Mouse (Mus musculus) forebrain, embryonic 12.5 days (tissue): ENCODE results near the gene Glrx5. TPM values are rescaled to one million over a fixed set of nuclear protein-coding genes. Genes with fewer than 3 reads are reported as not detected.

Experiments used
- ATAC-seq: fragments of 200-750 bp; cut with Nextera tagmentation; 2 replicates; pipeline ENCODE4 v1.8.0; 2017; ENCODE audit warnings: moderate TSS enrichment; ENCODE audit not compliant: low FRiP score
- H3K27ac ChIP-seq: fragments of 300-500 bp; sonication (generic); 2 replicates; pipeline ENCODE4 v1.5.1; 2016; ENCODE audit warnings: mild to moderate bottlenecking
- H3K27me3 ChIP-seq: fragments of 300-500 bp; sonication (generic); 2 replicates; pipeline ENCODE4 v1.6.1; 2016; ENCODE audit warnings: mild to moderate bottlenecking
- H3K36me3 ChIP-seq: fragments of 300-500 bp; sonication (generic); replicated peaks from 2 replicates; pipeline ENCODE4 v1.6.1; 2016; ENCODE audit warnings: mild to moderate bottlenecking
- H3K4me1 ChIP-seq: fragments of 300-500 bp; sonication (generic); 2 replicates; pipeline ENCODE4 v1.6.1; 2016
- H3K4me2 ChIP-seq: fragments of 300-500 bp; sonication (generic); 2 replicates; pipeline ENCODE4 v1.6.1; 2016; ENCODE audit warnings: mild to moderate bottlenecking, moderate library complexity
- H3K4me3 ChIP-seq: fragments of 300-500 bp; sonication (generic); replicated peaks from 2 replicates; pipeline ENCODE4 v1.5.1; 2016; ENCODE audit warnings: mild to moderate bottlenecking
- H3K9ac ChIP-seq: fragments of 300-500 bp; sonication (generic); 2 replicates; pipeline ENCODE4 v1.6.1; 2016; ENCODE audit warnings: mild to moderate bottlenecking
- H3K9me3 ChIP-seq: fragments of 300-500 bp; sonication (generic); 2 replicates; pipeline ENCODE4 v1.6.1; 2016
- WGBS: fragments of 180-500 bp; shearing (Covaris S2); methylation state at CpG from one replicate; pipeline ENCODE4 v1.1.7; 2016; 5-methylcytosine and 5-hydroxymethylcytosine counted together
- polyA plus RNA-seq: library from polyadenylated mRNA; unstranded; fragments of >200 nt; fragmentation: Nextera tagmentation; extraction: Ambion mirVana; gene quantifications from 2 replicates; pipeline ENCODE4 v1.2.1, GENCODE M21; 2016

Glrx5 gene
- polyA plus RNA-seq, 1 experiment from 2014 or later: 173 TPM

GRCm38 (mm10) chr12:105022776-105023175 lies 9.7 kb upstream of the Glrx5 start:
- Histone ChIP-seq H3K9ac (no peak overlapping the region), H3K27ac (no peak overlapping the region), H3K9me3 (peaks cover 16% of the 10 kb centered on the region), H3K4me3 (no peak overlapping the region), H3K36me3 (no peaks in the 10 kb centered on the region), H3K27me3 (no peaks in the 10 kb centered on the region), H3K4me1 (peaks cover 9% of the 10 kb centered on the region), H3K4me2 (no peak overlapping the region)
- 99% methylated on average over 9 of the region's 9 CpGs for WGBS
- ATAC-seq: no peak

- H3K9ac ChIP-seq: no peak overlapping the region
- H3K27ac ChIP-seq: no peak overlapping the region
- H3K36me3 ChIP-seq: peaks cover 15% of the 10 kb centered on the region
- 52% methylated on average over 8 of the region's 8 CpGs for WGBS
- no peak overlapping the region for H3K4me2 ChIP-seq
- H3K9me3 ChIP-seq: peaks cover 16% of the 10 kb centered on the region
- no peak for ATAC-seq
- H3K4me3 ChIP-seq: no peak overlapping the region
- peaks cover 1% of the 10 kb centered on the region for H3K4me1 ChIP-seq
- no peaks in the 10 kb centered on the region for H3K27me3 ChIP-seq
Measured at GRCm38 (mm10) chr12:105025271-105025946, 7.1 kb upstream of the Glrx5 start.

DNA sequence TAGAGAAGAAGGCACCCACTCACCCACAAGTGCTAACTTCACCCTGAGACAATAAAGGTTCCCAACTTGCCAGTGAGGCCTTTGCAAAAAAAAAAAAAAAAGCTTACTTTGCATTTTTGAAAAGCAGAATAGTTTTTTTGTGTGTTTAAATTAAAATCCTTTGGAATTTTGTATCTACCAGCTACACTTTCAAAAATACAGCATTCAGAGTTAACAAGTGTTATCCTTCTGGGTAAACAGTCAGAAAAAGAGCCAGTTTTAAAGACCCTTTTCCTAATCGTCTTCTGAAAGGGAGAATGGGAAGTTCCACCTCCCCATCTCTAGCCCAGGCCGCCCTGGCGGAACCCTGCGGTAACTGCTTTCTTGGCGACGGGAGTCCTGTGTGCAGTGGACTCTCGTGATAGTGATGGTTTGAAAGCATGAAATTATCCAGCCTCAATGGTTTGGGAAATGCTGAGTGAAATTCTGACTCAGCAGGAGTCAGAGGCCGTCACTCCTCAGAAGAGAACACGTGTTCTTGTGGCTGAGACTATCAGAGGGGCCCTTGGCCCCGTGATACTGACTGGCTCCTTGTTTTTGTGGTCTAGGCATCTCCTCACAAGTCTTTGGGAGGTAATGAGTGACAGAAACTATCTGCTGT lies 6.4 kb upstream of the Glrx5 start:
- Histone ChIP-seq H3K36me3 (peaks cover 15% of the 10 kb centered on the region), H3K4me3 (no peak overlapping the region), H3K9me3 (peaks cover 16% of the 10 kb centered on the region), H3K27me3 (no peaks in the 10 kb centered on the region), H3K9ac (no peak overlapping the region), H3K4me2 (no peak overlapping the region), H3K4me1 (peaks cover 8% of the 10 kb centered on the region), H3K27ac (no peak overlapping the region)
- no peak for ATAC-seq
- 62% methylated on average over 10 of the region's 10 CpGs for WGBS

GRCm38 (mm10) chr12:105027323-105027991 lies 5.0 kb upstream of the Glrx5 start:
- Histone ChIP-seq H3K27me3 (no peaks in the 10 kb centered on the region), H3K27ac (no peak overlapping the region), H3K4me1 (peaks cover 14% of the 10 kb centered on the region), H3K9ac (no peak overlapping the region), H3K36me3 (peaks cover 15% of the 10 kb centered on the region), H3K4me3 (no peak overlapping the region), H3K9me3 (peaks cover 15% of the 10 kb centered on the region), H3K4me2 (no peak overlapping the region)
- 33% methylated on average over 15 of the region's 15 CpGs for WGBS
- ATAC-seq: no peak

GRCm38 (mm10) chr12:105029890-105030289 lies 2.6 kb upstream of the Glrx5 start:
- Histone ChIP-seq H3K4me2 (no peak overlapping the region), H3K36me3 (peaks cover 15% of the 10 kb centered on the region), H3K27me3 (no peaks in the 10 kb centered on the region), H3K9ac (no peak overlapping the region), H3K4me1 (peaks cover 32% of the 10 kb centered on the region), H3K27ac (no peak overlapping the region), H3K4me3 (no peak overlapping the region), H3K9me3 (no peaks in the 10 kb centered on the region)
- ATAC-seq: no peak
- 93% methylated on average over 9 of the region's 9 CpGs for WGBS

GRCm38 (mm10) chr12:105031081-105032058 lies 1.1 kb upstream of the Glrx5 start:
- H3K27ac ChIP-seq: peak overlapping the region; percentile 56; the same call in 1 of the 2 replicates
- H3K4me2 ChIP-seq: peak overlapping the region; percentile 95
- ATAC-seq: no peak
- 7% methylated on average over 37 of the region's 37 CpGs for WGBS
- no peaks in the 10 kb centered on the region for H3K9me3 ChIP-seq
- peak overlapping the region; percentile 79 for H3K9ac ChIP-seq
- H3K27me3 ChIP-seq: no peaks in the 10 kb centered on the region
- peaks cover 42% of the 10 kb centered on the region for H3K4me1 ChIP-seq
- peak overlapping the region; percentile 73 for H3K4me3 ChIP-seq
- H3K36me3 ChIP-seq: peaks cover 15% of the 10 kb centered on the region

DNA sequence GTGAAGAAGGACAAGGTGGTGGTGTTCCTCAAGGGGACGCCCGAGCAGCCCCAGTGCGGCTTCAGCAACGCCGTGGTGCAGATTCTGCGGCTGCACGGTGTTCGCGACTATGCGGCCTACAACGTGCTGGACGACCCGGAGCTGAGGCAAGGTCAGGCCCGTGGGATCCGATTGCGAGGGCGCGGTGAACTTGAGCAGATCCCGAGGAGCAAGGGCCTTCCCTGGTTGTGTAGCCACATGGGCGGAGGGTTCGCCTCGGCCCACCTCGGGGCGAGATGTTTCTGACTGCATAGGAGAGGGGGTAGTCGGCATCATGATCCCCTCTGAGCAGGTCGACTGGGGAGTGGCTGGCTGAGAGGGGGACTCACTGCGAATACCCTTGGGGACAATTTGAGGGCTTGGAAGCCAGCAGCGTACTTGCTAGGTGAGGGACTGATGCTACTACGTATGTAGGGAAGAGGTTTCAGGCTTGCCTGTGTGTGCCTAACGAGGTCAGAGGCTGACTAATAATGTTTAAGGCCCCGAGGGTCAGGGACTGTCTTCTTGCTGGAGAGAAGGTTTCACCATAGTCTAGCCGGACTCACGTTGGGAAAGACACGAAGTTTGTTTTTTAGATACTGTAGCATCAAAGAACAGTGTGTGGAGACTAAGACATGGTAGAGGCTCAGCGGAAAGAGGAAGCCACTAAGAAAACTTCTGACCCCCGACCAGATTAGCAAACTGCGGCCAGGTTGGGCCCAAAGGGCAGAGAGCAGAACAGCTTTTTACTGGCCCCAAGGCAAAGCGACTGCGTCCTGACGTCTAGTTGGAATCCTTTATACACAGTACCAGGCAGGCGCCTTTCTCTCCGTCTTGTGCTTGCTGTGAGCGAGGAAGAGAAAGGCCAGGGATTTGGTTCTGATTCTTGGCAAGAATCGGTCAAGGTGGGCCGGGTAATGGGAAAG lies 616 bp downstream of the Glrx5 start:
- Histone ChIP-seq H3K36me3 (peaks cover 15% of the 10 kb centered on the region), H3K9ac (peak overlapping the region; percentile 75), H3K27ac (peak overlapping the region; percentile 73), H3K9me3 (no peaks in the 10 kb centered on the region), H3K4me1 (peaks cover 42% of the 10 kb centered on the region), H3K4me3 (peak overlapping the region; percentile 73), H3K27me3 (no peaks in the 10 kb centered on the region), H3K4me2 (peak overlapping the region; percentile 68)
- 4% methylated on average over 45 of the region's 45 CpGs for WGBS
- peak; percentile 59 for ATAC-seq

- no peaks in the 10 kb centered on the region for H3K27me3 ChIP-seq
- H3K36me3 ChIP-seq: peaks cover 10% of the 10 kb centered on the region
- ATAC-seq: no peak
- peak overlapping the region; percentile 75 for H3K9ac ChIP-seq
- H3K4me1 ChIP-seq: peaks cover 42% of the 10 kb centered on the region
- no peaks in the 10 kb centered on the region for H3K9me3 ChIP-seq
- no peak overlapping the region for H3K27ac ChIP-seq
- peak overlapping the region; percentile 73 for H3K4me3 ChIP-seq
- peak overlapping the region; percentile 68 for H3K4me2 ChIP-seq
- WGBS: 79% methylated on average over 14 of the region's 14 CpGs
Measured at GRCm38 (mm10) chr12:105034130-105034769, 1.8 kb downstream of the Glrx5 start.

- H3K4me3 ChIP-seq: no peak overlapping the region
- H3K27ac ChIP-seq: 0 out of 2 replicates have a peak overlapping the region, but pooled peaks have one; percentile 21
- no peak overlapping the region for H3K9ac ChIP-seq
- ATAC-seq: no peak
- H3K9me3 ChIP-seq: no peaks in the 10 kb centered on the region
- peaks cover 32% of the 10 kb centered on the region for H3K36me3 ChIP-seq
- H3K4me1 ChIP-seq: peaks cover 32% of the 10 kb centered on the region
- no peak overlapping the region for H3K4me2 ChIP-seq
- 88% methylated on average over 11 of the region's 11 CpGs for WGBS
- H3K27me3 ChIP-seq: no peaks in the 10 kb centered on the region
Measured at GRCm38 (mm10) chr12:105038211-105038610, 5.7 kb downstream of the Glrx5 start.

- no peaks in the 10 kb centered on the region for H3K27me3 ChIP-seq
- H3K9ac ChIP-seq: no peak overlapping the region
- H3K4me1 ChIP-seq: peaks cover 25% of the 10 kb centered on the region
- whole genome bisulfite sequencing: 88% methylated on average over 7 of the region's 7 CpGs
- no peaks in the 10 kb centered on the region for H3K9me3 ChIP-seq
- peaks cover 35% of the 10 kb centered on the region for H3K36me3 ChIP-seq
- H3K4me3 ChIP-seq: no peak overlapping the region
- no peak for ATAC-seq
- H3K27ac ChIP-seq: peak overlapping the region; percentile 21; the same call in 1 of the 2 replicates
- H3K4me2 ChIP-seq: no peak overlapping the region
Measured at GRCm38 (mm10) chr12:105038918-105039317, 6.4 kb downstream of the Glrx5 start.
